Mouse (Mus musculus) liver, adult 2 months (tissue): Measurements from ENCODE around the gene Nat8f5.
"Not testable (repeated sequence)": the region's sequence is repeated elsewhere in the genome, so short reads cannot be mapped to it uniquely, and the experiment has no call there.

ENCODE experiments used
- CTCF ChIP-seq: fragments of 200-500 bp; IDR thresholded peaks from 2 replicates; pipeline ENCODE4 v1.5.1; 2011; ENCODE audit warnings: low read depth, low read length, control low read depth
- POLR2A ChIP-seq: fragments of 200-500 bp; IDR thresholded peaks from 2 replicates; pipeline ENCODE4 v1.6.1; 2011; ENCODE audit warnings: low read length, control low read depth; ENCODE audit not compliant: insufficient read depth; ENCODE audit errors: extremely low read depth

- TF ChIP-seq POLR2A, CTCF: not testable (repeated sequence)
Measured at GRCm38 (mm10) chr6:85836098-85836497, 15.3 kb upstream of the Nat8f5 start.
